Mouse (Mus musculus) adrenal gland, postnatal 36 days (tissue): Measurements from ENCODE around the gene Chmp6. TPM values are rescaled to one million over a fixed set of nuclear protein-coding genes. Genes with fewer than 3 reads are reported as not detected.

Source experiments
- DNase-seq, 2 experiments: peaks; one replicate each; pipeline ENCODE4 v3.0.0; 2021; ENCODE audit warnings: mixed read lengths in 1 of 2
- long read RNA-seq, 2 experiments: library from polyadenylated mRNA; stranded (forward); transcript quantifications; one replicate each; pipeline ENCODE4 v2.0.0; 2021; ENCODE audit warnings: borderline sequencing depth in 2 of 2
- total RNA-seq, 2 experiments: library from RNA; stranded (reverse); gene quantifications; 2 replicates each; pipeline ENCODE4 v1.2.3; 2021

Gene Chmp6
- total RNA-seq = 10 to 100 TPM; 31.9 to 37.6 TPM
- long read RNA-seq, experiment 1, transcript Chmp6-201 (8 exons, 1,557 nt) = major isoform, 86 of 89 reads
- long read RNA-seq, experiment 1, partial matches to known transcripts = 0 of 89 reads
- long read RNA-seq, experiment 1, other reads (novel, unspliced or antisense) = 3 of 89 reads
- long read RNA-seq, experiment 2, transcript Chmp6-201 (8 exons, 1,557 nt) = major isoform, 22 of 25 reads
- long read RNA-seq, experiment 2, partial matches to known transcripts = 0 of 25 reads
- long read RNA-seq, experiment 2, other reads (novel, unspliced or antisense) = 3 of 25 reads

DNA sequence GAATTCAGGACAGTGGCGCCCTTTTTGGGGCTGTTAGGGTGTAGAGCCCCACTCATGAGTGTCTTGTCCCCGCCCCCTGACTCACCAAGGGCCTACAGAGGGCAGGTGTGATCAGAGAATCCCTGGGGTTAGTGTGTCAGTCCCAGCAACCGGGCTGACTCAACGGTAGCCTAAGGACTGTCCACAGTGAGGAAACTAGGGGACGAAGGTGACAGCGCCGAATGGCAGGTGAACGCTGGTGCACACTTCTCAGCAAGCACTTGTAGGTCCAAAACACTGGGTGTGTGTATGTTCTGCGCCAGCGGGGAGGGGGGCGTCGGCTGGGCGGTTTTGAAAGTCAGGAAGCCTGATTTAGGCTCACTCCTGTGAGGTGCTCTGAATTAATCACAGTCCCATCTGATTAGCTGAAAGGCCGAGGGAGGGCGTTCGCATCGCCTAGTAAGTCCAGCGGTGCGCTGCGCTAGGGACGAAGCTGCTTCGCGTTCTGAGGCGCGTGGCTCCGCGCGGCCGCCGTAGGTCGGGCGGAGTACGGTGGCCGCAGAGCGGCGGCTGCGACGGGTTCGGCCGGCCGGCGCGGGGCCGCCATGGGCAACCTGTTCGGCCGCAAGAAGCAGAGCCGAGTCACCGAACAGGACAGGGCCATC, at the start of gene Chmp6:
TSS of gene Chmp6 (plus strand) at position 151 of the 644 bp plus-strand sequence.
- DNase-seq = peak; percentile 90 to 92

DNA sequence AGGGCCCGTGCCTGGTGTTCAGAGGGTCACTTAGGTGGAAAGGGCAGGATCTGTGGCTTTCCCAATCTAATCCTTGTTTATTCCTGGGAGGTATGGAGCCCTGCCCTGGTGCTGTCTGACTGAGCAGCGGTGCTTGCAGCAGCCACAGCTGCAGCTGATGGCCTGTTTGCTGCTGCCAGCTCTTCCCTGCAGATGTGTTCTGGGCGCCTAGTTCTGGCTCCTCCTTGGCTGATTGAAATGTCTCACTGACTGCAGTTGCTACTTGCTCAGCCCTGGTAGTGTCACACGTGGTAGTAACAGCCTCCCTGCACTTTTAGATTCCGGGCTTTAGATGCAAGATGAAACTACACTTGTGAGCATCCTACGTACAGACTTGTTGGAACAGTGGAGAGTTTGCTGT, 46.4 kb upstream of the Chmp6 start:
- no peak for DNase-seq

DNA sequence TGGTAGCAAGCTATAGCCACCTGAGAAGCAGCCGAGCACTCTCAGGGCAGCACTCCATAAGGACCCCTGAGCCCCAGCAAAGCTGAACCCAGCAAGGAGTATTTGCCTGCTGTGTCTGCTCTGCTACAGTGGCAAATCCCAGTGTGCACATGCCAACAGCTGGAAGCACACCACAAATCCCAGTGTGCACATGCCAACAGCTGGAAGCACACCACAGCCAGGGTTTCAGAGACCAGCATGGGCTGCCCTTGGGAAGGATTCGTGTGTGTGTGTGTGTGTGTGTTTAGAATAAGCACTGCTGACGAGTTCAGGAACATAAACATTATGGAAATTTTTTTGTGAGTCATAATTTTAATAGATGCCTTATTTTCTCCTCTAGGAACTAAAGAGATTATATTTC, 45.1 kb upstream of the Chmp6 start:
- no peak for DNase-seq

DNA sequence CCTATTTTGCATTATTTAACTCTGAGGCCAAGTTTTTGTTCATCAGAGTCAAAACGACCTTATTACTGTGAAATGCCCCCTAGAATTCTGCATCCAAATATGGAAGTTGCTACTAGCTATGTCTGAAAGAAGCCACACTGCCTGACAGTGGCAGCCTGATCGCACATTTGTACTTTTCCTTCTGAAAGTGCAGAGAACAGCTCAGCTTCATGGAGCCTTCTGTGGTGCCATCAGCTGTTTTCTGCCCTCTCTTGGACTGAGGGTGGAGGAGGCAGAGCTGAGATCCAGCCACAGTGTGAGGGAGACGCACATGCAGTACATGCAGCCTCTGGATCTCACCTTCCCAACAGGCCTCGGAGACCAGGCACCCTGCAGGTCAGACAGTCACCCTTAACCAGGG, 44.7 kb upstream of the Chmp6 start:
- DNase-seq = no peak

DNA sequence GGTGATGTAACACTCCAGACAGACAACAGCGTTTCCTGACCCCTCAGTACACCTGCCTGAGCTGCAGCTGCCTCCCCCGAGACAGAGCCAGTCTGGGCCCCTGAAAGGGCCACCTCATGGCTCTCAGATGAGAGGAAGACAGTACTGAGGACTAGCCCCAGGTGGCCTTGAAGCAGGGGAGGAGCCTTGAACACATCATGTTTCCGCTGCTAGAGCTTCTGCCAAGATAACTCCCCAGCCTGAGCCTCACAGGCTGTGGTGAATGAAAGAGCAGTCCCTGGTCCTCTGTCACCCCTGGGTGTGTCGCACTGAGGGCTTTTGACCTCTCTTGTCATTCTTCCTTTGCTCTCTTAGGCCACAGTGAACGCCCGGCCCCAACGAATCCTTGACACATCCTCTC, 42.1 kb upstream of the Chmp6 start:
- DNase-seq = peak; percentile 46 to 47

DNA sequence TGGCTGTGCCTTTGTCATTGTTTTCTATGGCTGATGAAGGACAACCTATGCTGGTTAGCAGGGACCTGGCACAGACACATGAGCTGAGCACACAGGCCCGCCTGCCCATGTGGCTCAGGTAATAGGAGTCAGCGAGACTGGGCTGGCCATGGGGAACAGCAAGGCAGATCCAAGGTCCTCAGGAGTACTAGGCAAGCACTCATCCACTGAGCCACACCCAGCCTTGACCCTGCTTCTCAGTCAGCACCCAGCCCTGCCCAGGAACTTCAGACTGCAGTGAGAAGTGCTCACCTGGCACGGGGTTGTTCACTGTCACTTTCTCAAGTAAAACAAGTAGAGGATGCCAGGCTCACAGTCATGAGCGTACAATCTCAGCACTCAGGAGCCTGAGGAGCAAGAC, 39.6 kb upstream of the Chmp6 start:
- DNase-seq = no peak

DNA sequence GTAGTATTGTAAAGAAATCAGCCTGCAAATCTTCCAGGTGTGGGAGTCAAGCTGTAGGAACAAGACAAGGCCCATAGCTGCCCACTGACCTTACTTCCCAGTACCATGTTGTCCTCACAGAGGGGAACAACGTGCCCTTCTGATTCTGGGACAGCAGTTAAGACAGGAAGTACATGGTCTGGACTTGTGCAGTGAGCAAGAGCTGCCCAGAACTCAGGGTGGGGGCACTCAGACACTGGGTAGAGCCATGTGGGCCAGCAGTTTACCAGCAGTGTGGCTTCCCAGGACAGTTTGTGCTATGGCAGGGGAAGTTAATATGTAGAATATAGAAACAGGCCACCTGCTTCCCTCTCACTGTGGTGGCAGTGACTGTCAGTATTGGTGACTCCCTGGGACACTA, 38.4 kb upstream of the Chmp6 start:
- DNase-seq = no peak

DNA sequence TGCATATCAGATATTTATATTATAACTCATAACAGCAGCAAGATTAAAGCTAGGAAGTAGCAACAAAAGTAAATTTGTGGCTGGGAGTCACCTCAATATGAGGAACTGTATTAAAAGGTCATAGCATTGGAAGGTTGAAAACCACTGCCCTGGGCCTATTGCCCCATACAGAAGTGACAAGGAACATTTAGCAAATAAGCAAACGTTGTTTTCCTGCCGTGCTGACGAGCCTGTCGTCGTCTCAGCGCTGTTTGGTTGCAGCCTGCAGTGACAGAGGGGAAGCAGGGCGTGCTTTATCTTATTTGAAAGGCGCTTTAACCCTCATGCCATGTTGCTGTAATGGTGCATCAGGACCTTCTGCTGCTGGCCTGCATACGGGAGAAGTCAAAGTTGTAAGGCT, 37.6 kb upstream of the Chmp6 start:
- DNase-seq = no peak

DNA sequence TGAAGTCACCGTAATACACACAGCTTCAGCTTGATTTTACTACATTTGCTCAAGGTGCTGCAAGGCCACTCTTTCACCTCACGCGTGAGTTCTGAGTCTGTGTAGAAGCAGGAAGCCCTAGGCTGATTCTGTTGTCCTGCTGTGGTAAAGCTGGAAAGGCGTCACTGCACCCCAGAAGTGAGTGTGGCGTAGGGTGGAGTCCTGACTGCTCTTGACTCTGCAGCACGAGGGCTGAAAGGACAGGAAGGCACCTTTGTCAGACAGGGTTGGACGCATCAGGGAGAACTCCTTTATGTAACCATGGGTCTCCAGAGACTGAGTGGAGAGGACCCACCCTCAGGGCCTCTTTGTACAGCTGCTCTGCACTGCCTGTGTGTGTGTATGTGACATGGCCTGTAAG, 36.1 kb upstream of the Chmp6 start:
- no peak for DNase-seq

DNA sequence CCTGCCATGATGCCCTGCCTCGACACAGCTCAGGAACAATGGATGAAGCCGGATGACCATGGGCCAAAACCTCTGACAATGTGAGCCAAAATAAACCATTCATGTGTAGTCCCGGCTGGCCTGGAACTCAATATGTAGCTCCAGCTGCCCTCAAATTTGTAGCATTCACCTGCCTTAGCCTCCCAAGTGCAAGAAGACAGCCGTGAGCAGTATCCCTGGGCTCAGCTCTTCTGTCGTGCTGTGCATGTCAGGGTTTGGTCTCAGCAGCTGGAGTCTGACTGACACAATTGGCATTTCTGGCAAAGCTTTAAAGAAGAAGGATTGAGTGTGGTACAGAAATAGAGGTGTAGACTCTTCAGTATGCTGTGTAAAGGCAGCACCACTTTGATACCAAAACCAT, 33.7 kb upstream of the Chmp6 start:
- DNase-seq = no peak

DNA sequence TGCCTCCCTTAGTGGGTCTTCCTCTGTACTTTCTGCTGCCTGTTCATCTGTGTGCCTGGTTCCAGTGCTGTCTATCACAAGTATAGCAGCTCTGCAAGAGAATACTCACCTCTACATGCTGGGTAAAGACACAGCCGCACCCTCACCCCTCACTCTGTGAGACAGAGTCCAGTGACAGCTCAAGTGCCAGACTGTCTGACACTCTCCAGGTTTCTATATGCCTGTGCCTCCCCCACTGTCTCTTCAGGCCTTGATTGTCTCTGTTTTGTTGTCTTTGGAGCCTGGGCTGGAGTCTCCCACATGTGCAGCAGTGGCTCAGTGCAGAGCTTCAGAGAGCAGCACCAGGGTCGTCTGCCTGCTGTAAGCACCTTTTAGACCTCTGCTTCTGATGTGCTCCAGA, 29.6 kb upstream of the Chmp6 start:
- no peak for DNase-seq

DNA sequence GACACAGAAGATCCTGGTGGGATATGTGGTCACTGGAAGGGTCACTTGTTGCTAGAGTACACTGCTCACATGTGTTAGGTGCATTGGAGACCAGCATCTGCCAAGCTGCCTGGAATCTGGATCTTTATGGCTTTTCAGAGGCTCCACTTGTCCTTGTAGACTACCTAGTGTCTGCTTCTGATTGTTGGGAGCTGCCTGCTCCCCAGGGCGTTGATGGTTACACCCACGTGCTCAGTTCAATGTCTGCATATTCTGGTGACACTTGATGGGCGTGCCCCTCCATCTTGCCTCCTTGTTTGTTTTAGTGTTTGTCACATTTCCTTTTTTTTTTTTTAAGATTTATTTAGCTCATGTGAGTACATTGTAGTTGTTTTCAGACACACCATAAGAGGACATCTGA, 23.3 kb upstream of the Chmp6 start:
- no peak for DNase-seq

DNA sequence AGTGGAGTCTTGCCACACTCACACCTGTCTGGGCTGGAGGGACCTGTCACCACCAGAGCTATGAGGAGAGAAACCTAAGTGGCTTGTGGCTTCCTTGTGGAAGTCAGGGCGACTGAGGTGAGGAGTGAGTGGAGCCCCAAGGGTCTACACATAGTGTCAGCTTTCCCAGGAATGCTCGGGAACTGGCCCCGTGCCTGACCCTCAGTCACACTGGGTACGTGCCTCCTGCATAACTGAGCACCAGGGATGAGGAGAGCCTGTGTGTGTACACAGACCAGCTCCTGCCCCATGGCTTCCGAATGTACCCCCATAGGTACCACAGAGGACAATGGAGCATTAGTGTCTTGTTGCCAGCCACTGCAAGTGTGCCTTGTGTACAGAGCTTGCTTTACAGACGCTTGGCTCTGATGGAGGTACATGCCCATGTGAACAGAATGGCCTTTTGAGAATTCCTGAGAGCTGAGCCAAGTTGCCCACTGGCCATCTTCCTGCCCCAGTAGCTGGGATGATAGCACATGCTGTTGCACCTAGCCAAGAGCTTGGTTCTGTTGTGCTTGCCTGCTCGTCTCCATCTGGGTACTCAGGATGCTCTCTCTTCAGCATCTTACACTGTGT, 21.5 kb upstream of the Chmp6 start:
- DNase-seq = no peak

DNA sequence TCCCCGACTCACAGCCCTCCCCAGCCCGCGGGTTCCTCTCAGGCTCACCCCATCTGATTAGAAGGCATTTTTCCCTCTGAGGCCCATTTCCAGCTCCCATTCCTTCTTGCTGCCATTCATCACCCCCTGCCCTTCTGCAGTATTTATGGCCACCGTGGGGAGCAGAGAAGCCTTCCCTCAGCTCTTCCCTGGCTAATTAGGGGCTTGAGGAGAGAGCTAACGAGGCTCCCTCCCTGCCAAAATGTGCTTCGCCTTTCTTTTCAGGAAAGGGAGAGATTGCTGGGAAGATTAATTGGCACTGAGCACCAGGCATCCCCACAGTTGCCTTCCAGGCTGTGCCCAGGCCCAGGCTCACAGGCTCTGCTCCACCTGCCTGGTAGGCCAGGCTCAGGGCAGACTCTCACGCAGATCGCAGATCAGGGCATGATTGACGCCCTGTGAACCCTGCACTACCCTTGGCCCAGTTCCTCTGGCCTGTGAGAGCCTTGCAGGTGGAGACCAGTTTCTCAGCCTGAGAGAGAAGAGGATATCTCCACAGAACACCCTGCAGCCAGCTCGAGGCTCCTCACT, 19.5 kb upstream of the Chmp6 start:
- DNase-seq = no peak

DNA sequence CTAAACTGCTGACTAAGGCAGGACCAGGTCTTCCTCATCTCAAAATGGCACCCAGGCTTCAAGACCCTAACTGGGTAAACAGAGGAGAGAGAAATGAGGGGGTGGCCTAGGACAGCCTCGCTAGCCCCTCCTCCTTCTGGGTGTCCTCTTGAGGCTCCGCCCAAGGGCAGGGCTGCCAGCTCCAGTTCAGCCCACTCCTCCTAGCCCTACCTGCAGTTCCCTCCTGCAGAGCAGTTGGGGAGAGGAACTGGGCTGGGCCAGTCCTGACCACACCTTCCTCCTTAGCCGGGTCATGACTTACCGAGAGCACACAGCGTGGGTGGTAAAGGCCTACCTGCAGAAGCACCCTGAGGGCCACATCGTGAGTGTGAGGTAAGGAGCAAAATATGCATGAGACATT, 18.6 kb upstream of the Chmp6 start:
- DNase-seq = no peak

DNA sequence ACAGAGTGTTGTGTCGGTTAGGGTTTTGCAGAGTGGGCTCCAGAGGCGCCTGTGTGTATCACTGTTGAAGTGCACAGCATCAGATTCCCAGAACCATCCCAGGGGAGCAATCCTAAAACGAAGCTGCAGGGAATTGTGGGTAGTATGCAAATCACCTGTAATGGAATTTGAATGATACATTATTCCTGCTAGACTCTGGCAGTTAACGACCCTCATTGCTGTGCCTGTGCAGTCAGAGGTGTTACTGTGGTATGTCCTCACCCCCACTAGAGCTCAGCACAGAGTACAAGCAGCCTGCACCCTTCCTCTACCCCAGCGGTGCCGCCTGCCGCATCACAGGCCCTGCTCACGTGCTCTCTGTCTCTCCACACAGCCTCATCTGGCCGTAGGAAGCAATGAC, 16.2 kb upstream of the Chmp6 start:
- no peak for DNase-seq

DNA sequence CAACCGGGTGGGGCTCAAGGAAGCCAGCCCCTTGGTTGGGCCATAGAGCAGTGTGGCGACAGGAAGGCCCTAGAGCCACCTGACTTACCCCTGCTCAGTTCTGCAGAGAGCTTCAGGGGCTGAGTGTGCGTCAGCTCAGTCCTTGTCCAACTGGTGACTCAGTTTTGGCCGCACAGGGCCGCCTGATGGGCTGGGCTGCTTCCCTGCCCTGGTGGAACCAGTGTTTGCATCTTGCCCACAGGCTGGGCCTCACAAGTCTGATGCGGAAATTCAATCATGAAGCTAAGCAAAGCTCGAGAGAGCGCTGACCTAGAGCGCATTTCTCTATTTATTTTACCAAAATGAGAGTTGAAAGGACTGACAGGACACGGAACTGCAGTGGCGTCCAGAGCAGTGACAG, 14.3 kb upstream of the Chmp6 start:
- peak in 1 of 2 experiments; percentile 56 for DNase-seq

DNA sequence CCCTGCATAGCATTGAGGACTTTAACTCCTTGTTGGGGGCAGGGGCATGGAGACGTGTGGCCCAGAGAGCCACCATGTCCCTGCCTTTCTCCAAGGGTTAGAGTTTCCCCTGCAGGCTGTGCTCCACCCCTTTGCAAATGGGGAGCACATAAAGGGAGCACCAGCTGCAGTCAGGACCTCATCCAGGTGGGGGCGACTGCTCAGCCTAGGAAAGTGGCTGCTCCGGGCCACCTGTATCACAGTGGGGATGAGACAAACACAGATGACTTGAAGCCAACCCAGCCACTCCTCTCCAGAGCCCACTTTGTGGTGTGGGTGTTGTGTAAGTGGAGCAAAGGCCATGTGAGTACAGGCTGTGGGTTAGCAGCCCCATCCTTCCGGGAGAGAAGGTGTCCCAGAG, 12.1 kb upstream of the Chmp6 start:
- DNase-seq = no peak

DNA sequence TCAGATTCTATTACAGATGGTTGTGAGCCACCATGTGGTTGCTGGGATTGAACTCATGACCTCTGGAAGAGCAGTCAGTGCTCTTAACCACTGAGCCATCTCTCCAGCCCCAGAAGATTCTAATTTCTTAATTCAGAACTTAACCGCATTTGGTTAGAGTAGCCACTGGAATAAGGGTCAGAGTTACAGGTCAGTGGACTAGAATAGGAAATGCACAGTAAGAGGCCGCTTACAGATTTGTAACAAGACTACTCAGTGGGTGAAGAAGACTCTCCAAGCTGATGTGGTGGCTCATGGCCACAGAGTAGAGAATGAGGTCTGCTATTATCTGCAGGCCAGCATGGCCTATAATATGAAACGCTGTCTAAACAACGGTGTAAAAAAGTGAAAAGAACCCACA, 10.3 kb upstream of the Chmp6 start:
- DNase-seq = no peak

DNA sequence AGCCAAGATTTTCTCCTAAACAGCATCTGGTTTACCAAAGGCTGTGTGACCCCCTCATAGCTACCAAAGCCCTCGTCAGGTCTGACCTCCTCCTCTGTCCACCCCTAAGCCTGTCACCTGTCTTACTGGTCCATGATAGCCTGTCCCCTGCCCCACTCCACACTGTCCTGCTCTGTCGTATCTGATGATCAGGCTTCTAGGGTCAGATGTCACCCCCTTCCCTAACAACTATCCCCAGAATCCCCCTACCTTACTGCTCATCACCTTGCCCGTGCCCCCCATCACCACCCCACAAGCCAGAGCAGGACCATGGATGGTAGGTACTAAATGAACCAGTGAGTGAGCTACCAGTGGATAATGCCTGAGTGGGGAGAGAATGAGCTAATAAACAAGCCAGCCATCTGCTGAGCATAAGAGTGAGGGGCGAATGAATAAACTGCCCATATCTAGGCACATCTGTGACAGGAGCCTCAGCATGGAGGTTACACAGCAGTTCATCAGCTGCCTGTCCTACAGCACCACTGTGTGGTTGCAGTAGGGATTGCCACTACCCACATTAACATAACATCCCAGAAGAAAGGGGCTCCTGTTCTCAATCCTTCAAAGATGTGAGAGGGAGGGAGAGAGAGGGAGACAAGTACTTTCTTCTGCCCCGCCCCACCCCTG, 8.5 kb upstream of the Chmp6 start:
- peak; percentile 59 to 75 for DNase-seq

DNA sequence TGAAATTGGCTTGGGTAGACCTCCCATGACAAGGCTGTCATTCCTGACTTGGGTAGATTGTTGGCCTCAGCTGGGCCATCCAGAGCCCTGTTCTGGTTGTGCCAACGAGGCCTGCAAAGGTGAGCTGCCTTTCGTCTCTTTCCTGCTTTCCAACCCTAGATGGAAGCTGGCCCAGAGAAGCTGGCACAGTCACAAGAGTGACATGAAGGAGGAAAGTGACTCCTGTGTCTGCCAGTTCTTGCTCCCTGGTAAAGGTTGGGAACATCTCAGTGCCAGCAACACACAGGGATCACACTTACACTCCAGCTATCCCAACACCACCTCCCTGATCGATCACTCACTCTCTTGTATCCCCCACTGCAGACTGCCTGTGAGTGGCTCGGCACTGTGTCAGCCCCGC, 7.4 kb upstream of the Chmp6 start:
- no peak for DNase-seq

DNA sequence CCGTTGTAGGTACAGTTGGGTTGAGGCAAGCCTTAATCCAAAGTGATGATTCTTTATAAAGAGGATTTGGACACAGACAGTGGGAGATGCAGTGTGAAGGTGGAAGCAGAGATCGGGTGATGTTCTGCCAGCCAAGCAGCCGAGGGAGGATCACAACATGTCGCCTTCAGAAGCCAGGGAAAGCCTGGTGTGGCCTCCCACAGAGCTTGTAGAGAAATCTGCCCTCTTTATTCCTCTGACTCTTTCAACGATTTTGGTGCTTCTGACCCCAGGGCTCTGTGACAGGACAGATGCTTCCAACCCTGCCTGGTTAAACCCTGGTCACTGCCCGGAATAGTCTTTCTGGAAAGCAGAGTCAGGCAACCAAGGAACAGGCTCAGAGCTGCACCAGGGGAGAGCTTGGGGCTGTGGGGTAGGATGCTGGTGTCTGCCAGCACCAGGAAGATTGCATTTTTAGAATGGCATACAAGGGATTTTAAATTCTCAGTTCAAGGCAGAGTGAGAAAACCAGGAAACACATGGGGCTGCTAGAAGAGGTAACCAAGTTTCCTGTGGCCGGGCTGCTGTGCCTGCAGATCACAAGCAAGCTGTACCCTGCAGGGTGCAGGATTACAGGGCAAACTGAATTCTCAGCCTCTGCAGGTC, 6.1 kb upstream of the Chmp6 start:
- DNase-seq = no peak
